Mouse (Mus musculus): ENCODE data around the gene Tmem52b. TPM values are rescaled to one million over a fixed set of nuclear protein-coding genes. Genes with fewer than 3 reads are reported as not detected.
"Not testable (repeated sequence)": the region's sequence is repeated elsewhere in the genome, so short reads cannot be mapped to it uniquely, and the experiment has no call there.

The Tmem52b gene
- total and polyA plus RNA-seq, 3 experiments, result not detected

- Histone ChIP-seq H3K4me1 (ENCODE audit: control insufficient read depth in 1 of 2, insufficient read depth in 2 of 2) (peaks cover 0 to 12% of the 10 kb centered on the region in 2 experiments; a peak in 2 of 4 replicates), H3K79me2 (replicated peaks; ENCODE audit: control insufficient read depth, extremely low read depth, insufficient read depth, poor library complexity, severe bottlenecking) (no peaks in the 10 kb centered on the region), H3K9ac (ENCODE audit: insufficient read depth, low read depth) (no peak overlapping the region), H3K4me3 (replicated peaks in 1 of 3; ENCODE audit: low read depth in 2 of 3, low read length in 2 of 3, poor library complexity in 1 of 3) (no peak overlapping the region), H3K36me3 (replicated peaks in 1 of 2; ENCODE audit: control insufficient read depth in 1 of 2, insufficient read depth in 1 of 2, low read length in 1 of 2) (no peaks in the 10 kb centered on the region), H3K4me2 (ENCODE audit: insufficient read depth, low read depth, poor library complexity, severe bottlenecking) (no peak overlapping the region), H3K9me3 (replicated peaks; ENCODE audit: low read length) (no peaks in the 10 kb centered on the region), H3K27me3 (replicated peaks) (no peaks in the 10 kb centered on the region), H3K27ac (ENCODE audit: insufficient read depth, low read depth) (no peak overlapping the region)
- in situ Hi-C loops (cut with MboI; ENCODE audit: low pct_ligation_motif_present, low pct_unique_long_range_greater_than_20kb, low sequenced_read_pairs), result no loop called here
- DNase-seq (ENCODE audit: extremely low read depth), result peak; percentile 4
- dilution Hi-C loops (cut with MboI; ENCODE audit: extremely low pct_ligation_motif_present, extremely low pct_unique_long_range_greater_than_20kb, low sequenced_read_pairs), result no loop called here
- TF ChIP-seq JUND (conservative IDR thresholded peaks at IDR 0.05; ENCODE audit: low read depth, low read length) (no peak), POLR2A (IDR thresholded peaks at IDR 0.05; ENCODE audit: low read depth, low read length) (no peak), MAZ (IDR thresholded peaks at IDR 0.05; ENCODE audit: low read depth, low read length) (no peak), TCF12 (IDR thresholded peaks at IDR 0.05; ENCODE audit: low read depth, low read length) (no peak)
Measured at GRCm38 (mm10) chr6:129497345-129498218, 14.8 kb upstream of the Tmem52b start.

- H3K4me3 ChIP-seq (replicated peaks in 1 of 3; ENCODE audit: low read depth in 2 of 3, low read length in 2 of 3, poor library complexity in 1 of 3); H3K4me2 ChIP-seq (ENCODE audit: insufficient read depth, low read depth, poor library complexity, severe bottlenecking); in situ Hi-C loops (cut with MboI; ENCODE audit: low pct_ligation_motif_present, low pct_unique_long_range_greater_than_20kb, low sequenced_read_pairs); H3K27me3 ChIP-seq (replicated peaks); DNase-seq (ENCODE audit: extremely low read depth); H3K9me3 ChIP-seq (replicated peaks; ENCODE audit: low read length); H3K79me2 ChIP-seq (replicated peaks; ENCODE audit: control insufficient read depth, extremely low read depth, insufficient read depth, poor library complexity, severe bottlenecking); dilution Hi-C loops (cut with MboI; ENCODE audit: extremely low pct_ligation_motif_present, extremely low pct_unique_long_range_greater_than_20kb, low sequenced_read_pairs); H3K36me3 ChIP-seq (replicated peaks in 1 of 2; ENCODE audit: control insufficient read depth in 1 of 2, insufficient read depth in 1 of 2, low read length in 1 of 2); H3K9ac ChIP-seq (ENCODE audit: insufficient read depth, low read depth); H3K27ac ChIP-seq (ENCODE audit: insufficient read depth, low read depth): not testable (repeated sequence)
- H3K4me1 ChIP-seq (ENCODE audit: control insufficient read depth in 1 of 2, insufficient read depth in 2 of 2), result peaks cover 0 to 12% of the 10 kb centered on the region in 2 experiments; a peak in 2 of 4 replicates
Measured at GRCm38 (mm10) chr6:129499516-129499915, 12.8 kb upstream of the Tmem52b start.

DNA sequence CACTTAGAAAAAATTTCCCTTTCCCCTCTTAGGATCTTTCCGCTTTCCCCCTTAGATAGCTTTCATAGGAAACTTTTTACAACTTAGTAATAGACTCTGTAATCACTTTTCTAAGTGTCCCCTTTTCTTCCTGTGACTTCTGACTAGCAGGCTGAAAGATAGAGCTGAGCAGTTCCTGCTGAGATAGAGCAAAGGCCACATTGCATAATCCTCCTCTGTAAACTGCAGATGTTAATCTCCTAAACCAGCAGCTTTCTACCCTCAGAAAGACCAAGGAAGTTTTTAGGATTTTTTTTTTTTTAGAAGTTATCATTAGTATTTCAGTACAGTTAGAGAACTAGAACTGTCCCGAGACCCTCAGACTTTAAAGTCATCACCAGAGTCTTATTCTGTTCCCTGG lies 8.9 kb upstream of the Tmem52b start:
- Histone ChIP-seq H3K4me2 (ENCODE audit: insufficient read depth, low read depth, poor library complexity, severe bottlenecking) (no peak overlapping the region), H3K9ac (ENCODE audit: insufficient read depth, low read depth) (no peak overlapping the region), H3K4me1 (ENCODE audit: control insufficient read depth in 1 of 2, insufficient read depth in 2 of 2) (peaks cover 0 to 6% of the 10 kb centered on the region in 2 experiments; a peak in 1 of 4 replicates), H3K27me3 (replicated peaks) (no peaks in the 10 kb centered on the region), H3K79me2 (replicated peaks; ENCODE audit: control insufficient read depth, extremely low read depth, insufficient read depth, poor library complexity, severe bottlenecking) (no peaks in the 10 kb centered on the region), H3K27ac (ENCODE audit: insufficient read depth, low read depth) (no peak overlapping the region), H3K4me3 (replicated peaks in 1 of 3; ENCODE audit: low read depth in 2 of 3, low read length in 2 of 3, poor library complexity in 1 of 3) (no peak overlapping the region), H3K9me3 (replicated peaks; ENCODE audit: low read length) (no peaks in the 10 kb centered on the region), H3K36me3 (replicated peaks in 1 of 2; ENCODE audit: control insufficient read depth in 1 of 2, insufficient read depth in 1 of 2, low read length in 1 of 2) (no peaks in the 10 kb centered on the region)
- no peak for DNase-seq (ENCODE audit: extremely low read depth)
- in situ Hi-C loops (cut with MboI; ENCODE audit: low pct_ligation_motif_present, low pct_unique_long_range_greater_than_20kb, low sequenced_read_pairs) (no loop called here), dilution Hi-C loops (cut with MboI; ENCODE audit: extremely low pct_ligation_motif_present, extremely low pct_unique_long_range_greater_than_20kb, low sequenced_read_pairs) (no loop called here)
- no peak for TF ChIP-seq TCF12 (IDR thresholded peaks at IDR 0.05; ENCODE audit: low read depth, low read length)
- TF ChIP-seq MAFK (IDR thresholded peaks at IDR 0.05; ENCODE audit: insufficient replicate concordance, low read length), result no peak

Measured in CH12.LX (cell line).